Mouse (Mus musculus): ENCODE data around the gene Olfr167.
"Not testable (repeated sequence)": the region's sequence is repeated elsewhere in the genome, so short reads cannot be mapped to it uniquely, and the experiment has no call there.

The Olfr167 gene

DNA sequence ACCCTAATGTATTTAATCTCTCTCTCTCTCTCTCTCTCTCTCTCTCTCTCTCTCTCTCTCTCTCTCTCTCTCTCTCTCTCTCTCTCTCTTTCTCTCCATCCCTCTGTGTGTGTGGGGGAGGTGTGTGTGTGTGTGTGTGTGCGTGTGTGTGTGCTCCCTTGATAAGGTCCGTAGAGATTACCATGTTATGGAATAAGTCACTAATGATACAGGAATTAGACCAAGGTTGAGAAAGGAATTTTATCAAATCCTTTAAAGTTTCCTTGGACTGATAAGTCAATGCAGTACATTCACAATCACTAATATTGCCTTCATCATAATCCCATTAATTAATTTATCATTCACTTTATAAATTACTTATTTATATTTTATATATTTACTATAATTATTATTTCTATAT, at the start of gene Olfr167:
TSS of gene Olfr167 (minus strand) at position 101 of the 400 bp plus-strand sequence.
- no peak for DNase-seq

DNA sequence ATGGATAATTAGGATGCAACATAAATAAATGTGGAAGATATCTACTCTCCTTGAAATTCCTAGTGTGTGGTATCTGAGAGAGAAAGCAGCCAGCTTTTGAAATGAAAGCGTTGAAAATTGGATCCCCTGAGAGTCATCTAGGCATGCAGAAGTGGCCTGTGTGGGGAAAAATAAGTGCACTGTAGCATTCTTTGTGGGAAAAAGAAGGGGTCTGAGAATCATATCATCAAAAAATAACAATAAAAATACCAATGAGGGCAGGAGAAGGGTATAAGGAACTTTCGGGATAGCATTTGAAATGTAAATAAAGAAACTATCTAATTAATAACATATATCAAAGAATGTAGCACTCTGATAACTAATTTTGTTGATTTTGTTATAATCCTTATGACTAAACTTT, 49.6 kb upstream of the Olfr167 start, which contains the start of gene Olfr169:
TSS of gene Olfr169 (minus strand) at position 101 of the 400 bp plus-strand sequence.
- DNase-seq = not testable (repeated sequence)

DNA sequence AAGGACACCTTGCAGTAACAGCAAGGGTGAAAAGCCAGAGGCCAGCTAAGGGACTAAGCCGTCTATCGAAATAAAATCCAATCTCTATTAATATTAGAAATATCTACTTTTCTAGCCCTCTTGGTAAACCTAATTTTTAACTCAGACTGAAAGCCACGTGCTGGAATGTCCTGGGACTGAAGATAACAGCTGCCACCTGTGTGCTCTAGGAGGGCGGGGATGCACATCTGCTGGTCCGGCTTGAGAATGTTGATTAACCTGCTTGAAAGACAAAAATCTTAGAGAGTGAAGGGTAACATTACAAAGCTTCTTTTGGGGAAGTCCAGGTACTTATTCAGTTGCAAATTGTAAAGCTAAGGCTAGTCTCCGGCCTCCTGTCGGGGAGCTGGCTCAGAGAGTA, 31.4 kb upstream of the Olfr167 start:
- DNase-seq = not testable (repeated sequence)

DNA sequence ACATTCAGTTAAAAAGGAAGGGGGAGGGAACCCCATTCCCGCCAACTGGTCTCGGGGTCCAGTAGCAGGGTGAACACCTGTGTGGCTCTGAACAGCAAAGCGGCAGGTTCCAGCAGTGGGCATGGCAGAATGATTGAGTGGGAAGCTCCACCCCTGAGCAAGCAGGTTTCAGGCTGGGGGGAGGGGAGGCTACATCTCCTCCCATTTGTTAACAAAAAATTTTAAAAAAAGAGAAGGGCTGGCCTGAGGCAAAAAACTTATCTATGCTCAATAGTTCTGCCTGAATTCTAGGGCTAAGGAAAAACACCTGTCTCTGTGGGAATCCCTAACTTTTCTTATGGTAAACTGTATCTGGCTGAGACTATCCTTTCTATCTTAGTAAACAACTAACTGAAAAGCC, 30.2 kb upstream of the Olfr167 start:
- peak; percentile 4 to 20 for DNase-seq

DNA sequence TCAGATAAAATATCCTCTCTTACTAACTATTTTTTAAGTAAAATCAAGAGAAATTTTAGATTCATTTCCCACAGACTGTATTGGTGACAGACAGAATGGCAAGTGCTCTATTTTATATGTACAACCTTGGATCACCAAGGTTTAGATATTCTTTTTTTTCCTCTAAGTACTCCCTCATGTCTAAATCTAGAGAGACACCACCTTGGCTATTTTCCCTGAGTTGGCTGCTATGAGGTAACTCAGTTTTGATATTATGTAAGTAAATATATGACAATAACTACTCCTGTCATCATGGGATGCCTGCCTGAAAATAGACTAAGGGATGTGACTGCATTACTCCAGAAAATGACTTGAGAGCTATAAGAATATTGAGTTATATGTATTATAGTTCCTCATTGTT, 13.4 kb upstream of the Olfr167 start, which contains the start of gene Olfr168:
TSS of gene Olfr168 (minus strand) at position 101 of the 400 bp plus-strand sequence.
- DNase-seq = no peak

DNA sequence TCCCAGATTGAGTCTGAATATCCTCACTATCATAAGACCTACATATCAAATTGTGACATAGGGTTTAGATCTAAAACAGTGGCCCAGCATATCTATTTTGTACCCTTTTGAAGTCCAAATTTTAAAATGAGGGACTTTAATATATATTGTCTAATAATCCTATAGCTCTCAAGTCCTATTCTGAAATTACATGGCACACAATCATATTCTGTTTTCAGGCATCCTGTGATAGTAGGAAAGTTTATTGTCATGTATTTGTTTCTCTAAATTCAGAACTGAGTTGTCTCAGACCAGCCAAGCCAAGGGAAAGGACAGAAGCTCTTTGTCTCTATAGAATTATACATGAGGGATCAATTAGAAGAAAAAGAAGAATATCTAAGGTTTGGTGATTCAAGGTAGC, 38.7 kb downstream of the Olfr167 start, which contains the start of gene Olfr166:
TSS of gene Olfr166 (plus strand) at position 301 of the 400 bp plus-strand sequence.
- no peak for DNase-seq

DNA sequence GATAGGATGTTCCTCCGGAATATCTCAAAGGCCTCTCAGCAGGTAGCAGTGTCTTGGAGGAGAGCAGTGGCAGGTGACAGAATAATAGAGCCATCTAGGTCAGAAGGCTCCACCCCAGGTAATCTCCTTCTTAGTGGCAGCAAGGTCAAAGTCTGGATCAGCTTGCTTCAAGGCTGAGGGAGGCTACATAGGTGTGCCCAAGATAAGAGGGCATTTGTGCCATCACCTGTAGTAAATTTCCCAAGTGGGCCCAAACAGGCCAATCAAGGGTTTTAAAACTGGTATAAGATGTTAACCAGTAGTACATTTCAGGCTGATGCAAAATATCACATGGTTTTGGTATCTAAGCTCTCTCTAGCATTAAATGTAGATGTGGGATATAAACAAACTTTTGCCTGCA, 57.7 kb downstream of the Olfr167 start:
- DNase-seq = no peak
